Mouse (Mus musculus) gastrocnemius, postnatal 25 days (tissue): ENCODE data around the gene Dhrs11. TPM values are rescaled to one million over a fixed set of nuclear protein-coding genes. Genes with fewer than 3 reads are reported as not detected.

Source experiments
- total RNA-seq, 2 experiments: library from RNA; stranded (reverse); gene quantifications; 1 replicate in 1 of 2; 2 replicates in 1 of 2; pipeline ENCODE4 v1.2.3; 2021

Gene Dhrs11
- total RNA-seq, 2 experiments from 2014 or later, result 34.1 to 35.2 TPM

Other genes with a start within 250 kb of the Dhrs11 start
- gene Mrm1, start 9.5 kb downstream of the Dhrs11 start, total RNA-seq, result 1 to 10 TPM; 7.1 to 7.9 TPM
- 10 to 100 TPM; 27.9 to 34.0 TPM for gene Ggnbp2, start 41.8 kb upstream of the Dhrs11 start, total RNA-seq
- 1 to 10 TPM; 3.6 to 4.0 TPM for gene Myo19, start 51.2 kb upstream of the Dhrs11 start, total RNA-seq
- gene Pigw, start 51.3 kb upstream of the Dhrs11 start, total RNA-seq, result 1 to 10 TPM; 4.6 to 5.1 TPM
- 10 to 100 TPM in 1 of 2 experiments, 1 to 10 TPM in 1; 9.6 to 10.2 TPM for gene Znhit3, start 87.4 kb upstream of the Dhrs11 start, total RNA-seq
- 10 to 100 TPM; 10.2 to 13.5 TPM for gene Car4, start 128.8 kb upstream of the Dhrs11 start, total RNA-seq